Mouse (Mus musculus): ENCODE data around the gene Smdt1. TPM values are rescaled to one million over a fixed set of nuclear protein-coding genes. Genes with fewer than 3 reads are reported as not detected.

Gene Smdt1
- total and polyA plus RNA-seq, 2 experiments from 2014 or later, result 226 to 352 TPM

- Histone ChIP-seq H3K27me3 (ENCODE audit: insufficient read depth, low read length) (no peaks in the 10 kb centered on the region), H3K4me1 (ENCODE audit: insufficient read depth, low read length) (peaks cover 13% of the 10 kb centered on the region; the same call in 1 of the 2 replicates), H3K9ac (replicated peaks; ENCODE audit: low read length, poor library complexity, severe bottlenecking) (no peak overlapping the region), H3K4me3 (ENCODE audit: low read depth, low read length) (no peak overlapping the region), H3K4me2 (ENCODE audit: low read depth, low read length, poor library complexity, severe bottlenecking) (no peak overlapping the region), H3K9me3 (ENCODE audit: low read length) (no peaks in the 10 kb centered on the region), H3K36me3 (ENCODE audit: insufficient read depth, low read length) (peaks cover 28% of the 10 kb centered on the region), H3K27ac (ENCODE audit: low read depth, low read length) (no peak overlapping the region)
- ATAC-seq (ENCODE audit: low FRiP score) (no peak), DNase-seq (ENCODE audit: low spot score) (no peak)
- WGBS, result 87% methylated on average over 8 of the region's 8 CpGs
- no peak for TF ChIP-seq CTCF (IDR thresholded peaks at IDR 0.05)
Observed at GRCm38 (mm10) chr15:82348258-82348998, 9.7 kb downstream of the Smdt1 start.

GRCm38 (mm10) chr15:82348999-82349341 lies 10.2 kb downstream of the Smdt1 start:
- ATAC-seq (ENCODE audit: low FRiP score) (no peak), DNase-seq (ENCODE audit: low spot score) (no peak)
- no peak for TF ChIP-seq CTCF (IDR thresholded peaks at IDR 0.05)
- 85% methylated on average over 2 of the region's 2 CpGs for WGBS
- Histone ChIP-seq H3K9ac (replicated peaks; ENCODE audit: low read length, poor library complexity, severe bottlenecking) (no peak overlapping the region), H3K27ac (ENCODE audit: low read depth, low read length) (no peak overlapping the region), H3K36me3 (ENCODE audit: insufficient read depth, low read length) (peaks cover 28% of the 10 kb centered on the region), H3K9me3 (ENCODE audit: low read length) (no peaks in the 10 kb centered on the region), H3K27me3 (ENCODE audit: insufficient read depth, low read length) (no peaks in the 10 kb centered on the region), H3K4me2 (ENCODE audit: low read depth, low read length, poor library complexity, severe bottlenecking) (no peak overlapping the region), H3K4me3 (ENCODE audit: low read depth, low read length) (no peak overlapping the region), H3K4me1 (ENCODE audit: insufficient read depth, low read length) (peaks cover 13% of the 10 kb centered on the region; the same call in 1 of the 2 replicates)

- Histone ChIP-seq H3K4me2 (ENCODE audit: low read depth, low read length, poor library complexity, severe bottlenecking) (no peak overlapping the region), H3K4me1 (ENCODE audit: insufficient read depth, low read length) (peaks cover 13% of the 10 kb centered on the region; the same call in 1 of the 2 replicates), H3K27ac (ENCODE audit: low read depth, low read length) (no peak overlapping the region), H3K9ac (replicated peaks; ENCODE audit: low read length, poor library complexity, severe bottlenecking) (no peak overlapping the region), H3K9me3 (ENCODE audit: low read length) (no peaks in the 10 kb centered on the region), H3K4me3 (ENCODE audit: low read depth, low read length) (no peak overlapping the region), H3K36me3 (ENCODE audit: insufficient read depth, low read length) (peaks cover 28% of the 10 kb centered on the region), H3K27me3 (ENCODE audit: insufficient read depth, low read length) (no peaks in the 10 kb centered on the region)
- DNase-seq (ENCODE audit: low spot score) (no peak), ATAC-seq (ENCODE audit: low FRiP score) (no peak)
- TF ChIP-seq CTCF (IDR thresholded peaks at IDR 0.05), result no peak
- WGBS, result 88% methylated on average over 4 of the region's 4 CpGs
Observed at GRCm38 (mm10) chr15:82350349-82350748, 11.6 kb downstream of the Smdt1 start.

- Histone ChIP-seq H3K4me2 (ENCODE audit: low read depth, low read length, poor library complexity, severe bottlenecking) (no peak overlapping the region), H3K4me1 (ENCODE audit: insufficient read depth, low read length) (peaks cover 13% of the 10 kb centered on the region; the same call in 1 of the 2 replicates), H3K36me3 (ENCODE audit: insufficient read depth, low read length) (peaks cover 28% of the 10 kb centered on the region), H3K9ac (replicated peaks; ENCODE audit: low read length, poor library complexity, severe bottlenecking) (no peak overlapping the region), H3K9me3 (ENCODE audit: low read length) (no peaks in the 10 kb centered on the region), H3K27ac (ENCODE audit: low read depth, low read length) (no peak overlapping the region), H3K27me3 (ENCODE audit: insufficient read depth, low read length) (no peaks in the 10 kb centered on the region), H3K4me3 (ENCODE audit: low read depth, low read length) (no peak overlapping the region)
- ATAC-seq (ENCODE audit: low FRiP score) (no peak), DNase-seq (ENCODE audit: low spot score) (no peak)
- 82% methylated on average over 3 of the region's 3 CpGs for WGBS
- no peak for TF ChIP-seq CTCF (IDR thresholded peaks at IDR 0.05)
Observed at GRCm38 (mm10) chr15:82351480-82351879, 12.7 kb downstream of the Smdt1 start.

GRCm38 (mm10) chr15:82353078-82353744 lies 14.5 kb downstream of the Smdt1 start:
- TF ChIP-seq CTCF (IDR thresholded peaks at IDR 0.05), result no peak
- H3K9ac ChIP-seq (replicated peaks; ENCODE audit: low read length, poor library complexity, severe bottlenecking), result peak overlapping the region; percentile 94
- H3K9me3 ChIP-seq (ENCODE audit: low read length), result no peaks in the 10 kb centered on the region
- ATAC-seq (ENCODE audit: low FRiP score) (no peak), DNase-seq (ENCODE audit: low spot score) (no peak)
- H3K27ac ChIP-seq (ENCODE audit: low read depth, low read length), result peak overlapping the region; percentile 87
- peak overlapping the region; percentile 78 for H3K4me3 ChIP-seq (ENCODE audit: low read depth, low read length)
- peak overlapping the region; percentile 72 for H3K4me2 ChIP-seq (ENCODE audit: low read depth, low read length, poor library complexity, severe bottlenecking)
- peaks cover 6% of the 10 kb centered on the region; the same call in 1 of the 2 replicates for H3K4me1 ChIP-seq (ENCODE audit: insufficient read depth, low read length)
- H3K27me3 ChIP-seq (ENCODE audit: insufficient read depth, low read length), result no peaks in the 10 kb centered on the region
- WGBS, result 32% methylated on average over 14 of the region's 14 CpGs
- peaks cover 23% of the 10 kb centered on the region for H3K36me3 ChIP-seq (ENCODE audit: insufficient read depth, low read length)

- peak; percentile 36 for ATAC-seq (ENCODE audit: low FRiP score)
- DNase-seq (ENCODE audit: low spot score), result no peak
- Histone ChIP-seq H3K9ac (replicated peaks; ENCODE audit: low read length, poor library complexity, severe bottlenecking) (peak overlapping the region; percentile 94), H3K36me3 (ENCODE audit: insufficient read depth, low read length) (peaks cover 17% of the 10 kb centered on the region), H3K4me2 (ENCODE audit: low read depth, low read length, poor library complexity, severe bottlenecking) (peak overlapping the region; percentile 72), H3K27me3 (ENCODE audit: insufficient read depth, low read length) (no peaks in the 10 kb centered on the region), H3K27ac (ENCODE audit: low read depth, low read length) (peak overlapping the region; percentile 87), H3K4me3 (ENCODE audit: low read depth, low read length) (peak overlapping the region; percentile 78), H3K9me3 (ENCODE audit: low read length) (no peaks in the 10 kb centered on the region), H3K4me1 (ENCODE audit: insufficient read depth, low read length) (peaks cover 6% of the 10 kb centered on the region; the same call in 1 of the 2 replicates)
- TF ChIP-seq CTCF (IDR thresholded peaks at IDR 0.05), result no peak
- under 1% methylated on average over 23 of the region's 23 CpGs for WGBS
Observed at GRCm38 (mm10) chr15:82353745-82354113, 15.0 kb downstream of the Smdt1 start.

All from midbrain, postnatal 0 days (tissue).